Mouse (Mus musculus) limb, embryonic 14.5 days (tissue): ENCODE results near the gene Nfya. TPM values are rescaled to one million over a fixed set of nuclear protein-coding genes. Genes with fewer than 3 reads are reported as not detected.

Experiments
- ATAC-seq: fragments of 200-750 bp; cut with Nextera tagmentation; 2 replicates; pipeline ENCODE4 v1.8.0; 2017; ENCODE audit warnings: low read depth, moderate number of reproducible peaks, moderate TSS enrichment; ENCODE audit not compliant: low FRiP score
- DNase-seq: peaks from one replicate; pipeline ENCODE4 v3.0.0-alpha.2; 2015; ENCODE audit warnings: low spot score
- H3K27ac ChIP-seq: fragments of 300-500 bp; sonication (generic); replicated peaks from 2 replicates; pipeline ENCODE4 v1.5.1; 2014; ENCODE audit warnings: low read depth, mild to moderate bottlenecking, low read length, moderate library complexity, mixed read lengths
- H3K27me3 ChIP-seq: fragments of 300-500 bp; sonication (generic); 2 replicates; pipeline ENCODE4 v1.6.1; 2014; ENCODE audit warnings: low read length, mixed read lengths; ENCODE audit not compliant: control insufficient read depth, insufficient read depth
- H3K36me3 ChIP-seq: fragments of 300-500 bp; sonication (generic); 2 replicates; pipeline ENCODE4 v1.6.1; 2014; ENCODE audit warnings: mild to moderate bottlenecking, low read length, moderate library complexity, mixed read lengths; ENCODE audit not compliant: control insufficient read depth, insufficient read depth
- H3K4me1 ChIP-seq: fragments of 300-500 bp; sonication (generic); 2 replicates; pipeline ENCODE4 v1.6.1; 2014; ENCODE audit warnings: antibody characterized with exemption, low read length, mixed read lengths; ENCODE audit not compliant: control insufficient read depth, insufficient read depth
- H3K4me2 ChIP-seq: fragments of 300-500 bp; sonication (generic); replicated peaks from 2 replicates; pipeline ENCODE4 v1.6.1; 2014; ENCODE audit warnings: low read depth, mild to moderate bottlenecking, low read length, moderate library complexity; ENCODE audit not compliant: severe bottlenecking
- H3K4me3 ChIP-seq: fragments of 300-500 bp; sonication (generic); replicated peaks from 2 replicates; pipeline ENCODE4 v1.5.1; 2014; ENCODE audit warnings: low read length
- H3K9ac ChIP-seq: fragments of 300-500 bp; sonication (generic); 2 replicates; pipeline ENCODE4 v1.6.1; 2014; ENCODE audit warnings: mild to moderate bottlenecking, low read depth, low read length, moderate library complexity; ENCODE audit not compliant: severe bottlenecking
- H3K9me3 ChIP-seq: fragments of 300-500 bp; sonication (generic); 2 replicates; pipeline ENCODE4 v1.6.1; 2016; ENCODE audit warnings: low read length; ENCODE audit not compliant: control insufficient read depth
- POLR2A ChIP-seq: fragments of 200-500 bp; IDR thresholded peaks from 2 replicates; pipeline ENCODE4 v1.8.0; 2012; ENCODE audit warnings: inconsistent platforms, mild to moderate bottlenecking, moderate library complexity, borderline replicate concordance; ENCODE audit not compliant: insufficient read depth, insufficient read length; ENCODE audit errors: extremely low read depth
- WGBS: fragments of 180-500 bp; shearing (Covaris S2); extraction: QIAGEN DNeasy Blood & Tissue Kit; methylation state at CpG from one replicate; pipeline ENCODE4 v1.1.7; 2014; 5-methylcytosine and 5-hydroxymethylcytosine counted together
- polyA plus RNA-seq, 2 experiments: library from polyadenylated mRNA; depleted of rRNA in 1 of 2; stranded (reverse) in 1 of 2; unstranded in 1 of 2; fragments of >200 nt; fragmentation: Nextera tagmentation in 1 of 2; extraction: Ambion mirVana in 1 of 2; gene quantifications; 2 replicates each; pipeline versions ENCODE4 v1.2.1 to v1.2.3; 2012 to 2014

Nfya gene
- polyA plus RNA-seq (2012; rRNA removed) (95.0 and 123 TPM in 2 replicates), polyA plus RNA-seq (2014; fragmentation: Nextera tagmentation; extraction: Ambion mirVana) (19.2 and 22.2 TPM in 2 replicates)

- Histone ChIP-seq H3K9me3 (no peaks in the 10 kb centered on the region), H3K36me3 (peaks cover 11% of the 10 kb centered on the region), H3K4me1 (peaks cover 18% of the 10 kb centered on the region), H3K27me3 (no peaks in the 10 kb centered on the region), H3K27ac (peak within 1 kb of the TSS; percentile 99), H3K9ac (peak within 1 kb of the TSS; percentile 98), H3K4me2 (peak within 1 kb of the TSS; percentile 63), H3K4me3 (peak within 1 kb of the TSS; percentile 84)
- peak; percentile 98 for TF ChIP-seq POLR2A
- ATAC-seq (peak; percentile 94), DNase-seq (peak; percentile 100)
- under 1% methylated on average over 45 of the region's 84 CpGs for WGBS
These were observed at the start of gene Nfya, which contains the start of gene Oard1 for GRCm38 (mm10) chr17:48409380-48410298. Gene Nfya (minus strand): TSS chr17:48409906. Gene Oard1 (plus strand): TSS chr17:48410014.

- ATAC-seq, result no peak
These were observed 48.4 kb upstream of the Nfya start for GRCm38 (mm10) chr17:48457971-48458653.

DNA sequence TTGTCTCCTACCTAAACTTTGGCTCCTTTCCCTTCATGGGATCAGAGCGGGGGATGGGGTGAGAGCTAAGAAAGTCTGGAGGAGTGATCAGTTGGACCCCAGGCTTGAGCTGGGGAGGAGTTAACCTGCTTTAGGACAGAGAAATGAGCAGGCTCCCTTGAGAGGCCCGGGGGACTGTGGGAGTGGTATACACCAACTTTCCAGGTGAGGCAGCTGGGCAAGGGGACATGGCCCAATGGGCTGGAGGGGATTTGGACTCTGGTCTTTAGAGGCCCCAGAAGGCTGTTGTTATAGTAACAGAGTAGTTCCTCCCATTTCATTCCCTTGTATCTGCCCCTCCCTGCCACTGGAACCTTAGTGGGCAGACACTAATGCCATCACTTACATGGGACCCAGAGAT is 46.2 kb upstream of the Nfya start:
- H3K4me1 ChIP-seq, result no peaks in the 10 kb centered on the region
- no peaks in the 10 kb centered on the region for H3K36me3 ChIP-seq
- WGBS, result 79% methylated on average over 2 of the region's 2 CpGs
- no peak for DNase-seq
- H3K27ac ChIP-seq, result no peak overlapping the region
- H3K9me3 ChIP-seq, result no peaks in the 10 kb centered on the region
- ATAC-seq, result no peak
- H3K27me3 ChIP-seq, result no peaks in the 10 kb centered on the region
- H3K9ac ChIP-seq, result no peak overlapping the region
- no peak overlapping the region for H3K4me2 ChIP-seq
- H3K4me3 ChIP-seq, result no peak overlapping the region
- no peak for TF ChIP-seq POLR2A

More at GRCm38 (mm10) chr17:48457971-48458653, 48.4 kb upstream of the Nfya start:
- H3K4me3 ChIP-seq, result no peak overlapping the region
- no peak overlapping the region for H3K27ac ChIP-seq
- no peak overlapping the region for H3K9ac ChIP-seq
- no peaks in the 10 kb centered on the region for H3K36me3 ChIP-seq
- H3K9me3 ChIP-seq, result no peaks in the 10 kb centered on the region
- no peak for TF ChIP-seq POLR2A
- no peaks in the 10 kb centered on the region for H3K27me3 ChIP-seq
- WGBS, result 80% methylated on average over 13 of the region's 13 CpGs
- no peak for DNase-seq
- no peaks in the 10 kb centered on the region for H3K4me1 ChIP-seq
- H3K4me2 ChIP-seq, result no peak overlapping the region

DNA sequence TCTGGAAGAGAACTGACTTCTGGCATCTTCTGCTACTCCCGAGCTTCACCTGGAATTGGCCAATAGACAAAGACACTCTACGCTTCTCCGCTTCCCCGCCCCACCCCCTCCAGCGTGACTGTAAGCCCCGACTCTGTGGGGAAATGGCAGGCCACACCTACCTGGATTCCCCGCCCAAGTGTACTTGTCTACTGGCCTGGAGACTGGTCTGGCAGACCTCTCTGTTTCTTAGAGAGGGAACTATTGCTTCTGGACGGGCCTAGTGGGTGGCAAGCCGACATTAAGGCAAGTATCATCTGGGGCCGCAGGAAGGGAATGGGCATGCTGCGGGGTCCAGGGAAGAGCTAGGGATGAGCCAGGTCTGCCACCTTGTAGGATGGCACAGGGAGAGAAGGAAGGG is 45.0 kb upstream of the Nfya start, which contains the start of gene Unc5cl:
Gene Unc5cl, plus strand, starts transcription at position 214 of the 400 bp plus-strand sequence.
- ATAC-seq (no peak), DNase-seq (no peak)
- WGBS, result 57% methylated on average over 11 of the region's 11 CpGs
- Histone ChIP-seq H3K36me3 (no peaks in the 10 kb centered on the region), H3K4me1 (no peaks in the 10 kb centered on the region), H3K27me3 (no peaks in the 10 kb centered on the region), H3K9ac (no peak within 1 kb of the TSS), H3K4me2 (no peak within 1 kb of the TSS), H3K4me3 (no peak within 1 kb of the TSS), H3K27ac (no peak within 1 kb of the TSS), H3K9me3 (no peaks in the 10 kb centered on the region)
- TF ChIP-seq POLR2A, result no peak

DNA sequence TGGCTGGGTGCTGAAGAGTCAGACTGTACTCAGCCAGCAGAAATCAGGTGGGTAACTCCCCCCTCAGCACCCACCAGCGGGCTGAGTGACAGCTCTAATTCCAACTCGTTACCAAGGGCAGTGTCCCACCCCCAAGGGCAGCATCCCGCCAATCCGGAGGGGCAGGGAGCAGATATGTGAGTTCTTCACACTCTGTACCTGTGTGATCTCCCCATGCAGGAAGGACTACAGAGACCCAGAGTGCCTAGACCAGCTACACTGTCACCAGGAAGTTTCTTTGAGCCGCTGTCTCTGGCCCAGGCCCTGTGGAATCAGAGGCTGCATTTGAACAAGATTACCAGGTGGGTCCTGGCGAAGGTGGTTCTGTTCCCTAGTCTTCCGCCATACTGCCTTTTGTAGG is 44.5 kb upstream of the Nfya start:
- ATAC-seq, result no peak
- Histone ChIP-seq H3K9ac (no peak overlapping the region), H3K27ac (no peak overlapping the region), H3K4me2 (no peak overlapping the region), H3K9me3 (no peaks in the 10 kb centered on the region), H3K4me3 (no peak overlapping the region), H3K27me3 (no peaks in the 10 kb centered on the region), H3K4me1 (no peaks in the 10 kb centered on the region), H3K36me3 (no peaks in the 10 kb centered on the region)
- TF ChIP-seq POLR2A, result no peak
- no peak for DNase-seq
- WGBS, result 56% methylated on average over 7 of the region's 7 CpGs
